Mouse (Mus musculus): ENCODE measurements around the gene Auts2. TPM values are rescaled to one million over a fixed set of nuclear protein-coding genes. Genes with fewer than 3 reads are reported as not detected.

The Auts2 gene
- polyA plus RNA-seq, 1 experiment from 2014 or later, result 1.0 TPM

DNA sequence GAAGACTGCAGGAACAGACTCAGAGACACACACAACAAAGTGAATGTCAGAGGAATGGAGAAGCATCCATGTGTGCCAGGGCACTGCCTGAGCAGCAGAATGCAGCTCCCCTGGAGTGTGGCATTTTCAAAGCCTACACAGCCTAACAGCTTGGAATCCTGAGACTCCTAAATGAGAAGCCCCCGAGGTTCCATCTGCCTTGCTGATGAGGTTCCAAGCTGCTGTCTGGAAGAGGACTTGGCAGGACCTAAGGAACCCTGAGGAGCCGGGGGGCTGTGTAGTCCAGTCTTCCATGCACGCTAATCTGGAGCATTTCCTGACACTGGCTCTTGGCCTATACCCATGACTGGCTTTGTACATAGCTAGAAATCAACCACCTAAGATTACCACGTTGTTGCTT is 670.0 kb downstream of the Auts2 start:
- Histone ChIP-seq H3K9ac (replicated peaks) (no peak overlapping the region), H3K27ac (ENCODE audit: low read depth) (no peak overlapping the region), H3K27me3 (ENCODE audit: insufficient read depth, low read length) (no peaks in the 10 kb centered on the region), H3K4me2 (ENCODE audit: low read depth, low read length) (no peak overlapping the region), H3K36me3 (replicated peaks; ENCODE audit: insufficient read depth, low read length) (no peaks in the 10 kb centered on the region), H3K4me3 (ENCODE audit: low read depth, low read length) (no peak overlapping the region), H3K4me1 (ENCODE audit: insufficient read depth) (no peaks in the 10 kb centered on the region), H3K9me3 (ENCODE audit: low read length) (no peaks in the 10 kb centered on the region)
- DNase-seq (no peak), ATAC-seq (no peak)
- 74% methylated on average over 4 of the region's 4 CpGs for WGBS (ENCODE audit: insufficient replicate concordance)
- TF ChIP-seq EP300 (IDR thresholded peaks at IDR 0.05; ENCODE audit: low read depth), result no peak
- TF ChIP-seq CTCF (IDR thresholded peaks at IDR 0.05; ENCODE audit: low read depth), result no peak

DNA sequence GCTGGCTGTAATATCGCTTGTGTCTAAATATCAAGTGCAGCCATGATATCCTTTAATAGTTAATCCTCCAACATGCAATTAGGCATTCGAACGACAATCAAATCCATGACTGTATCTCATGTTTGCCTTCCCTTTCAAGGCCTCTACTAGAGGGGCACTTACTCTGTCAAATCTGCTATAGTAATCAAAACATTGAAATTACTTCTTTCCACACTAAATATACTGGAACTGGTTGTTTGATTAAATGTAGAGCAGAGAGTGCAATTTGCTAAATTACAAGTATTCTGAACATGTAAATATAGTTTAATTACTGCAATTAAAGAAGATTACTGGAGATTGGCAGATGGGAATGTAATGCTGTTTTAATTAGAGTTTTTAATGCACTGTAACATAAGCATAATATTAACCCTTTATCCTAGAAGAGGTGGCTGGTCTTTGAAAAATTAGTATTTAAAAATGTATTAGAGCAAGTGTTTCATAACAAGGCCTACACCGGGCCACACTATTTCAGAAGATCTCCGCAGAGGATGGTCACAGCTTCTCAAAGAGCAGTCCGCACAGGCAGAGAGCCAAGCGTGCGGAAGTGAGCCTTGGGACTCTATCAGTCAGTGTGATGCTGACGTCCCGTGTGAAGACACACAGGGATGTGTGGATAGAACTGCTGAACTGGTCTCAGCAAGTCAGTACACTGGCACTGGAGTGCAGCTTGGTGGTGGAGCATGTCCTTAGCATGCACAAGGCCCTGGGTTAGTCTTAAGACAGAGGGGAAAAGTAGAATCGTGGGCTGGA is 673.2 kb downstream of the Auts2 start:
- Histone ChIP-seq H3K4me1 (ENCODE audit: insufficient read depth) (no peaks in the 10 kb centered on the region), H3K36me3 (replicated peaks; ENCODE audit: insufficient read depth, low read length) (no peaks in the 10 kb centered on the region), H3K4me2 (ENCODE audit: low read depth, low read length) (no peak overlapping the region), H3K4me3 (ENCODE audit: low read depth, low read length) (no peak overlapping the region), H3K27me3 (ENCODE audit: insufficient read depth, low read length) (no peaks in the 10 kb centered on the region), H3K9me3 (ENCODE audit: low read length) (no peaks in the 10 kb centered on the region), H3K9ac (replicated peaks) (no peak overlapping the region), H3K27ac (ENCODE audit: low read depth) (no peak overlapping the region)
- WGBS (ENCODE audit: insufficient replicate concordance), result 83% methylated on average over 11 of the region's 11 CpGs
- TF ChIP-seq CTCF (IDR thresholded peaks at IDR 0.05; ENCODE audit: low read depth) (no peak), EP300 (IDR thresholded peaks at IDR 0.05; ENCODE audit: low read depth) (no peak)
- ATAC-seq (no peak), DNase-seq (no peak)

DNA sequence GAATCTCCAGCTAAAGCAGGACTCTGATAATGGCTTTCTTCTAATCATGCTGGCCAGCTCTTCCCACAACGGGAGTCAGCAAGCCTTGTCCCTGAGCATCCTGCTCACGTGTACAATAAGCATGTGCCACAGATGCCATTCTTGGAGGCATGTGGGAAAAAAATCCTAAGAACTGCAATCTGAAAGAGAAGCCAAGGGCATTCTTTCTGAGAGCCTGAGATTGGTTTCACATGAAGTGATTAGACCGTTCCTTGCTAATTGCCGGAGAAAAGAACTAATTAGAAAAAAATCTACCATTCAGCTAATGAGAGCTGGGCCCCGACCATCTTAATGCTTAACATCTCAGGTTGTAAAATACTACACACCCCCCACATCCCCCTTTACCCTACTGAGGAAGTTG is 677.9 kb downstream of the Auts2 start:
- TF ChIP-seq CTCF (IDR thresholded peaks at IDR 0.05; ENCODE audit: low read depth), result no peak
- TF ChIP-seq EP300 (IDR thresholded peaks at IDR 0.05; ENCODE audit: low read depth), result no peak
- DNase-seq (no peak), ATAC-seq (no peak)

DNA sequence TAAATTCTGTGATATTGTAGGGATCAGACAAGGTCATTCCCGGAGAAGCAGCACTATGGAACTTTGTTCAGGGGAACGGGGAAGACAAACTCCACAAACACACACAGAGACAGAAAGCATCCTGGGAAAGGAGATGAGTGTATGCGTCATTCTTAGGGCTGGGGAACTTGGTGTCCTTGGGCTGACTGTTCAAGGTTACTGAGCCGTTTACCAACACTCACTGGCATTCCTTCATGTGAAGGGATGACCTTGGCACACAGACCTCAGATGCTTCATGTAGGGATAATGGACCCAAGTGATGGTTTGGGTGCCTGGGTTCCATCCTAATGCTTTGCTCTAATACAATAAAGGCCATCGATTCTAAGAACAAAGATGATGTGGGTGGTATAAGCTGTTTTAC is 685.2 kb downstream of the Auts2 start:
- H3K27ac ChIP-seq (ENCODE audit: low read depth), result no peak overlapping the region
- H3K9me3 ChIP-seq (ENCODE audit: low read length), result no peaks in the 10 kb centered on the region
- H3K27me3 ChIP-seq (ENCODE audit: insufficient read depth, low read length), result no peaks in the 10 kb centered on the region
- no peak overlapping the region for H3K4me2 ChIP-seq (ENCODE audit: low read depth, low read length)
- no peak for DNase-seq
- WGBS (ENCODE audit: insufficient replicate concordance), result 69% methylated on average over 5 of the region's 5 CpGs
- H3K4me1 ChIP-seq (ENCODE audit: insufficient read depth), result no peaks in the 10 kb centered on the region
- no peak overlapping the region for H3K9ac ChIP-seq (replicated peaks)
- no peak for ATAC-seq
- TF ChIP-seq CTCF (IDR thresholded peaks at IDR 0.05; ENCODE audit: low read depth), result no peak
- TF ChIP-seq EP300 (IDR thresholded peaks at IDR 0.05; ENCODE audit: low read depth), result no peak
- no peak overlapping the region for H3K4me3 ChIP-seq (ENCODE audit: low read depth, low read length)
- H3K36me3 ChIP-seq (replicated peaks; ENCODE audit: insufficient read depth, low read length), result no peaks in the 10 kb centered on the region

More for the DNA sequence above, 677.9 kb downstream of the Auts2 start:
- Histone ChIP-seq H3K27me3 (ENCODE audit: insufficient read depth, low read length) (no peaks in the 10 kb centered on the region), H3K36me3 (replicated peaks; ENCODE audit: insufficient read depth, low read length) (no peaks in the 10 kb centered on the region), H3K4me1 (ENCODE audit: insufficient read depth) (no peaks in the 10 kb centered on the region), H3K9me3 (ENCODE audit: low read length) (no peaks in the 10 kb centered on the region), H3K27ac (ENCODE audit: low read depth) (no peak overlapping the region), H3K9ac (replicated peaks) (no peak overlapping the region), H3K4me3 (ENCODE audit: low read depth, low read length) (no peak overlapping the region), H3K4me2 (ENCODE audit: low read depth, low read length) (no peak overlapping the region)
- 80% methylated on average over 5 of the region's 5 CpGs for WGBS (ENCODE audit: insufficient replicate concordance)

DNA sequence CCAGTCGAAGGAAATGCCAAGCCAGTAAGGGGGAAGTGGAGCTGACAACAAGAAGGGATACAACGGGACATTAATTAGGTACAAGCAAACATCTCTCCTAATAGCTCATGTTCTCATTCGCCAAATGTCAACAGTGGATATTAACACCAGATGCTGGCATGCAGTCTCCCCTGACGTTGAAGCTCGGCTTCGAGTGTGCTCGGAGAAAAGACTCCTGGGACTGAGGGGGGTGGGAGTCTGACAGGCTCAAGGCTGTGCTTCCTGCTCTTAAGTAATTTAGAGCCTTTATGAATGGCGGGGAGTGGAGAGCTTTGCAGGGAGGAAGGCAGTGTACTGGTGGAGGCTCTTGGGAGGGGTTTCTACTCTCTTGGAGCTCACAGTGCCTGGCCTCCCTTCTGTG is 687.8 kb downstream of the Auts2 start:
- ATAC-seq (no peak), DNase-seq (no peak)
- TF ChIP-seq CTCF (IDR thresholded peaks at IDR 0.05; ENCODE audit: low read depth) (no peak), EP300 (IDR thresholded peaks at IDR 0.05; ENCODE audit: low read depth) (no peak)
- Histone ChIP-seq H3K9ac (replicated peaks) (no peak overlapping the region), H3K27me3 (ENCODE audit: insufficient read depth, low read length) (no peaks in the 10 kb centered on the region), H3K36me3 (replicated peaks; ENCODE audit: insufficient read depth, low read length) (no peaks in the 10 kb centered on the region), H3K4me1 (ENCODE audit: insufficient read depth) (peaks cover 3% of the 10 kb centered on the region; the same call in 1 of the 2 replicates), H3K4me3 (ENCODE audit: low read depth, low read length) (no peak overlapping the region), H3K27ac (ENCODE audit: low read depth) (no peak overlapping the region), H3K4me2 (ENCODE audit: low read depth, low read length) (no peak overlapping the region), H3K9me3 (ENCODE audit: low read length) (no peaks in the 10 kb centered on the region)
- WGBS (ENCODE audit: insufficient replicate concordance), result 41% methylated on average over 8 of the region's 8 CpGs

DNA sequence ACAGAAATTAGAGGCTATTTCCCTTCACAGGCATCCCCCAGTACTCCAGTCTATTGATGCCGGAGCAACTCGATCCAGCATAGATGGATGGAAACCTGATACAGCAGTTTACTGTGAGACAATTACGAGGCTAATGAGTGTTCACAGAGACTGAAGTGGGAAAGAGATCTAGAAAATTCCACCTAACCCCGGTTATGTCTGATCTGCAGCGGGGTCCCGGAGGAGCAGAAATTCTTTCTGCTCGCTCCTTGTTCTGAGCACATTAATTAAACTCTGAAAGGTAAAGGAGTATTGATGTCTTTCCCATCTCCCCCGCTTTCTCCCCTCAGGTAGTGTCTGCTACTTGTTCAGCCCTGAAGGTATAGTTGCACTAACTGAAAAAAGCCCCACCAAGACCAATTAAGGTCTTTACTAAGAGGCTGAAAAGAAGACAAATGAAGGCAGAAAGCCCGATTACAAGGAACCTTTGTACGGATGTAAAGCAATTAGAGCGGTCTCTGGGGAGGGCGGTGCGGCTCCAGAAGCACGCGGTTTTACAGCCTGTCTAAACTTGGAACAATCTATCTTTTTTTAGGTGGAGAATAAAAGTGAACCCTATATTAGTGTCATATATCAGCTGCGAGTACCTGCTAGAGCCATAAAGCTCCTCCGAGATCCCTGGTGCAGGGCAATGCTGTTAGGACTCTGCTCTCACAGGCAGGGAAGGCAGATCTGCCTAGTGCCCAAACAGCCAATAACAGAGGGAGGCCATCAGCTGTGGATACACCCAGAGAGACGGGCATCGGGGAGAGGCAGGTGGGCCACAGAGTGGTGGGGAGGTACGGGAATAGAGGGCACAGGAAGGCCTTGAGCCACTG is 691.3 kb downstream of the Auts2 start:
- 82% methylated on average over 20 of the region's 20 CpGs for WGBS (ENCODE audit: insufficient replicate concordance)
- Histone ChIP-seq H3K27ac (ENCODE audit: low read depth) (no peak overlapping the region), H3K4me2 (ENCODE audit: low read depth, low read length) (no peak overlapping the region), H3K9ac (replicated peaks) (no peak overlapping the region), H3K27me3 (ENCODE audit: insufficient read depth, low read length) (no peaks in the 10 kb centered on the region), H3K9me3 (ENCODE audit: low read length) (no peaks in the 10 kb centered on the region), H3K4me3 (ENCODE audit: low read depth, low read length) (no peak overlapping the region), H3K36me3 (replicated peaks; ENCODE audit: insufficient read depth, low read length) (no peaks in the 10 kb centered on the region), H3K4me1 (ENCODE audit: insufficient read depth) (peaks cover 3% of the 10 kb centered on the region; the same call in 1 of the 2 replicates)
- no peak for ATAC-seq
- no peak for TF ChIP-seq EP300 (IDR thresholded peaks at IDR 0.05; ENCODE audit: low read depth)
- no peak for TF ChIP-seq CTCF (IDR thresholded peaks at IDR 0.05; ENCODE audit: low read depth)
- no peak for DNase-seq
